In genomic region chr4:68849671-68850070, GRCm38 (mm10) we compare ENCODE assay signal across 23 mouse cellular contexts.
A peak's percentile ranks its signal among the peaks of the same experiment; 100 is the strongest.
DNase-seq lines count a peak whose midpoint lies in the region; ATAC-seq lines count a peak whose summit lies in the region.
"Had no signal": no experiment of that assay in that cellular context is flagged by ENCODE, and none has a peak within 500 bp of the region (broad histone marks: within the 10 kb centered on the region; RNA-seq: fewer than 3 reads in every experiment).

No protein-coding gene starts in this region.

- H3K36me3 ChIP-seq in forebrain, embryonic 13.5 days (ENCODE audit: poor library complexity, severe bottlenecking), result no peaks in the 10 kb centered on the region
- no peaks in the 10 kb centered on the region for H3K36me3 ChIP-seq in forebrain, embryonic 11.5 days (ENCODE audit: control insufficient read depth, insufficient read depth, low read length)
- no peaks in the 10 kb centered on the region for H3K36me3 ChIP-seq in hindbrain, embryonic 15.5 days
- no peaks in the 10 kb centered on the region for H3K36me3 ChIP-seq in hindbrain, embryonic 10.5 days
- H3K36me3 ChIP-seq in neural tube, embryonic 14.5 days (ENCODE audit: control insufficient read depth, insufficient read depth, low read length), result no peaks in the 10 kb centered on the region
- H3K36me3 ChIP-seq: embryonic facial prominence, embryonic 15.5 days; forebrain, embryonic 12.5 days; limb, embryonic 10.5 days had no signal

- no peaks in the 10 kb centered on the region for H3K27me3 ChIP-seq in forebrain, embryonic 13.5 days
- no peaks in the 10 kb centered on the region for H3K27me3 ChIP-seq in forebrain, embryonic 11.5 days (ENCODE audit: control insufficient read depth, insufficient read depth, low read length)
- no peaks in the 10 kb centered on the region for H3K27me3 ChIP-seq in hindbrain, embryonic 15.5 days
- no peaks in the 10 kb centered on the region for H3K27me3 ChIP-seq in hindbrain, embryonic 10.5 days (ENCODE audit: insufficient read depth, poor library complexity, severe bottlenecking)
- H3K27me3 ChIP-seq in neural tube, embryonic 14.5 days (ENCODE audit: control insufficient read depth, insufficient read depth, low read length), result no peaks in the 10 kb centered on the region
- H3K27me3 ChIP-seq: CH12.LX; embryonic facial prominence, embryonic 15.5 days; forebrain, embryonic 12.5 days had no signal

- ATAC-seq in forebrain, embryonic 13.5 days, result peak; percentile 30; the same call in 1 of the 2 replicates
- ATAC-seq in forebrain, embryonic 11.5 days (replicated peaks; ENCODE audit: low FRiP score), result no peak
- no peak for ATAC-seq in hindbrain, embryonic 15.5 days (ENCODE audit: low FRiP score, low read depth)
- ATAC-seq in neural tube, embryonic 14.5 days (ENCODE audit: low read depth), result peak; percentile 67; the same call in 1 of the 2 replicates

- peaks cover 4% of the 10 kb centered on the region; the same call in 1 of the 2 replicates for H3K4me1 ChIP-seq in forebrain, embryonic 13.5 days
- no peaks in the 10 kb centered on the region for H3K4me1 ChIP-seq in forebrain, embryonic 11.5 days (replicated peaks; ENCODE audit: control insufficient read depth, insufficient read depth, low read length)
- H3K4me1 ChIP-seq in hindbrain, embryonic 15.5 days (replicated peaks), result 0 out of 2 replicates have a peak, but pooled peaks cover 9% of the 10 kb centered on the region
- no peaks in the 10 kb centered on the region for H3K4me1 ChIP-seq in hindbrain, embryonic 10.5 days (replicated peaks)
- no peaks in the 10 kb centered on the region for H3K4me1 ChIP-seq in neural tube, embryonic 14.5 days (ENCODE audit: control insufficient read depth, insufficient read depth, low read length)
- H3K4me1 ChIP-seq: embryonic facial prominence, embryonic 15.5 days; forebrain, embryonic 12.5 days; limb, embryonic 10.5 days had no signal

- DNase-seq in forebrain, embryonic 11.5 days (ENCODE audit: low spot score), result no peak
- DNase-seq in hindbrain, embryonic 10.5 days (ENCODE audit: low spot score), result no peak
- no peak for DNase-seq in neural tube, embryonic 10.5 days (ENCODE audit: extremely low spot score, low spot score)
- peak; percentile 48 for DNase-seq in telencephalon, adult 2 months (ENCODE audit: low read depth, low spot score)
- DNase-seq in urinary bladder, postnatal 14 days (ENCODE audit: low spot score), result no peak
- DNase-seq: adrenal gland, adult 8-10 months; cerebellum, adult 9-10 months; gastrocnemius, postnatal 25 days; kidney, adult 8-10 months; kidney, postnatal 25 days; layer of hippocampus, adult 9-11 months; lung, adult 2 months; lung, postnatal 36 days; right cerebral cortex, postnatal 25 days; thymus, postnatal 36 days had no signal

- H3K9ac ChIP-seq in forebrain, embryonic 13.5 days, result no peak overlapping the region
- H3K9ac ChIP-seq in forebrain, embryonic 11.5 days (ENCODE audit: low read length), result no peak overlapping the region
- no peak overlapping the region for H3K9ac ChIP-seq in hindbrain, embryonic 15.5 days
- no peak overlapping the region for H3K9ac ChIP-seq in neural tube, embryonic 14.5 days (replicated peaks; ENCODE audit: low read depth, low read length)
- H3K9ac ChIP-seq: embryonic facial prominence, embryonic 15.5 days; forebrain, embryonic 12.5 days had no signal

- H3K4me3 ChIP-seq in forebrain, embryonic 13.5 days, result no peak overlapping the region
- no peak overlapping the region for H3K4me3 ChIP-seq in forebrain, embryonic 11.5 days (ENCODE audit: low read depth, low read length)
- no peak overlapping the region for H3K4me3 ChIP-seq in hindbrain, embryonic 15.5 days
- no peak overlapping the region for H3K4me3 ChIP-seq in hindbrain, embryonic 10.5 days
- no peak overlapping the region for H3K4me3 ChIP-seq in neural tube, embryonic 14.5 days (ENCODE audit: low read depth, low read length)
- H3K4me3 ChIP-seq: embryonic facial prominence, embryonic 15.5 days; forebrain, embryonic 12.5 days; limb, embryonic 10.5 days had no signal

- H3K27ac ChIP-seq in forebrain, embryonic 13.5 days, result no peak overlapping the region
- no peak overlapping the region for H3K27ac ChIP-seq in forebrain, embryonic 11.5 days (ENCODE audit: low read depth, low read length)
- peak overlapping the region; percentile 49 for H3K27ac ChIP-seq in hindbrain, embryonic 15.5 days (replicated peaks)
- no peak overlapping the region for H3K27ac ChIP-seq in hindbrain, embryonic 10.5 days
- no peak overlapping the region for H3K27ac ChIP-seq in neural tube, embryonic 14.5 days (ENCODE audit: low read depth, low read length)
- H3K27ac ChIP-seq: embryonic facial prominence, embryonic 15.5 days; forebrain, embryonic 12.5 days; limb, embryonic 10.5 days had no signal

- WGBS in forebrain, embryonic 13.5 days, result 30% methylated on average over 3 of the region's 3 CpGs
- 60% methylated on average over 3 of the region's 3 CpGs for WGBS in forebrain, embryonic 11.5 days
- WGBS in hindbrain, embryonic 15.5 days, result 29% methylated on average over 3 of the region's 3 CpGs
- WGBS in hindbrain, embryonic 10.5 days, result 76% methylated on average over 3 of the region's 3 CpGs
- WGBS in neural tube, embryonic 14.5 days, result 36% methylated on average over 3 of the region's 3 CpGs

- no peaks in the 10 kb centered on the region for H3K9me3 ChIP-seq in forebrain, embryonic 13.5 days (replicated peaks)
- H3K9me3 ChIP-seq in forebrain, embryonic 11.5 days (ENCODE audit: control insufficient read depth, low read length), result no peaks in the 10 kb centered on the region
- no peaks in the 10 kb centered on the region for H3K9me3 ChIP-seq in hindbrain, embryonic 15.5 days
- H3K9me3 ChIP-seq in hindbrain, embryonic 10.5 days, result no peaks in the 10 kb centered on the region
- H3K9me3 ChIP-seq in neural tube, embryonic 14.5 days (ENCODE audit: control insufficient read depth, low read length), result no peaks in the 10 kb centered on the region
- H3K9me3 ChIP-seq: embryonic facial prominence, embryonic 15.5 days; forebrain, embryonic 12.5 days; limb, embryonic 10.5 days had no signal

- H3K4me2 ChIP-seq in forebrain, embryonic 13.5 days, result no peak overlapping the region
- no peak overlapping the region for H3K4me2 ChIP-seq in forebrain, embryonic 11.5 days (ENCODE audit: low read depth, low read length, severe bottlenecking)
- H3K4me2 ChIP-seq in hindbrain, embryonic 15.5 days, result no peak overlapping the region
- H3K4me2 ChIP-seq in neural tube, embryonic 14.5 days (ENCODE audit: low read depth, low read length), result no peak overlapping the region
- H3K4me2 ChIP-seq: embryonic facial prominence, embryonic 15.5 days; forebrain, embryonic 12.5 days; liver, embryonic 11.5 days had no signal

Comparison
In these comparisons a context has a peak if more than half of its experiments do, and no peak if none do; other contexts are left out.
1. ATAC-seq: peak in forebrain, embryonic 13.5 days (single experiment) and neural tube, embryonic 14.5 days (single experiment); none in forebrain, embryonic 11.5 days (single experiment) and hindbrain, embryonic 15.5 days (single experiment).